Mouse (Mus musculus) limb, embryonic 14.5 days (tissue): ENCODE data around the gene Olfr959. TPM values are rescaled to one million over a fixed set of nuclear protein-coding genes. Genes with fewer than 3 reads are reported as not detected.

ENCODE experiments used
- ATAC-seq: fragments of 200-750 bp; cut with Nextera tagmentation; 2 replicates; pipeline ENCODE4 v1.8.0; 2017; ENCODE audit warnings: low read depth, moderate number of reproducible peaks, moderate TSS enrichment; ENCODE audit not compliant: low FRiP score
- DNase-seq: peaks from one replicate; pipeline ENCODE4 v3.0.0-alpha.2; 2015; ENCODE audit warnings: low spot score
- H3K27ac ChIP-seq: fragments of 300-500 bp; sonication (generic); replicated peaks from 2 replicates; pipeline ENCODE4 v1.5.1; 2014; ENCODE audit warnings: low read depth, mild to moderate bottlenecking, low read length, moderate library complexity, mixed read lengths
- H3K27me3 ChIP-seq: fragments of 300-500 bp; sonication (generic); 2 replicates; pipeline ENCODE4 v1.6.1; 2014; ENCODE audit warnings: low read length, mixed read lengths; ENCODE audit not compliant: control insufficient read depth, insufficient read depth
- H3K36me3 ChIP-seq: fragments of 300-500 bp; sonication (generic); 2 replicates; pipeline ENCODE4 v1.6.1; 2014; ENCODE audit warnings: mild to moderate bottlenecking, low read length, moderate library complexity, mixed read lengths; ENCODE audit not compliant: control insufficient read depth, insufficient read depth
- H3K4me1 ChIP-seq: fragments of 300-500 bp; sonication (generic); 2 replicates; pipeline ENCODE4 v1.6.1; 2014; ENCODE audit warnings: antibody characterized with exemption, low read length, mixed read lengths; ENCODE audit not compliant: control insufficient read depth, insufficient read depth
- H3K4me2 ChIP-seq: fragments of 300-500 bp; sonication (generic); replicated peaks from 2 replicates; pipeline ENCODE4 v1.6.1; 2014; ENCODE audit warnings: low read depth, mild to moderate bottlenecking, low read length, moderate library complexity; ENCODE audit not compliant: severe bottlenecking
- H3K4me3 ChIP-seq: fragments of 300-500 bp; sonication (generic); replicated peaks from 2 replicates; pipeline ENCODE4 v1.5.1; 2014; ENCODE audit warnings: low read length
- H3K9ac ChIP-seq: fragments of 300-500 bp; sonication (generic); 2 replicates; pipeline ENCODE4 v1.6.1; 2014; ENCODE audit warnings: mild to moderate bottlenecking, low read depth, low read length, moderate library complexity; ENCODE audit not compliant: severe bottlenecking
- H3K9me3 ChIP-seq: fragments of 300-500 bp; sonication (generic); 2 replicates; pipeline ENCODE4 v1.6.1; 2016; ENCODE audit warnings: low read length; ENCODE audit not compliant: control insufficient read depth
- POLR2A ChIP-seq: fragments of 200-500 bp; IDR thresholded peaks from 2 replicates; pipeline ENCODE4 v1.8.0; 2012; ENCODE audit warnings: inconsistent platforms, mild to moderate bottlenecking, moderate library complexity, borderline replicate concordance; ENCODE audit not compliant: insufficient read depth, insufficient read length; ENCODE audit errors: extremely low read depth
- WGBS: fragments of 180-500 bp; shearing (Covaris S2); extraction: QIAGEN DNeasy Blood & Tissue Kit; methylation state at CpG from one replicate; pipeline ENCODE4 v1.1.7; 2014; 5-methylcytosine and 5-hydroxymethylcytosine counted together
- polyA plus RNA-seq, 2 experiments: library from polyadenylated mRNA; depleted of rRNA in 1 of 2; stranded (reverse) in 1 of 2; unstranded in 1 of 2; fragments of >200 nt; fragmentation: Nextera tagmentation in 1 of 2; extraction: Ambion mirVana in 1 of 2; gene quantifications; 2 replicates each; pipeline versions ENCODE4 v1.2.1 to v1.2.3; 2012 to 2014

Gene Olfr959
- polyA plus RNA-seq, 2 experiments, result not detected

DNA sequence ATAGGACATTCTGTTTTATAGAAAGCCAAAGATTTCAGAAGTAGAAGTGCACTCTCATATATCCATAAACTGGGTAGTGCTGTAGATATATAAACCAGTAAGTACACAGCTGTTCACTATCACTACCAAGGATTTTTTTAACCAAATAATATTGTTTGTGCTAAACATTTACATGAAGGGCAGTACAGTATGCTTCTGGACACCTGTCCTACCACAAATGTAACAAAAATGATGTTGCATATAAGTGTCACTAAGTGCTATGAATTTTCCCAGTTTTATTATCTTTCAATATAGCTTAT lies 17.1 kb downstream of the Olfr959 start:
- H3K27ac ChIP-seq, result no peak overlapping the region
- no peaks in the 10 kb centered on the region for H3K9me3 ChIP-seq
- no peak overlapping the region for H3K4me2 ChIP-seq
- H3K4me3 ChIP-seq, result no peak overlapping the region
- no peak for ATAC-seq
- no peaks in the 10 kb centered on the region for H3K4me1 ChIP-seq
- H3K27me3 ChIP-seq, result no peaks in the 10 kb centered on the region
- no peak overlapping the region for H3K9ac ChIP-seq
- no peak for TF ChIP-seq POLR2A
- no peak for DNase-seq
- H3K36me3 ChIP-seq, result no peaks in the 10 kb centered on the region

GRCm38 (mm10) chr9:39557529-39558348 lies 17.6 kb downstream of the Olfr959 start:
- no peak for DNase-seq

GRCm38 (mm10) chr9:39553946-39554345 lies 21.4 kb downstream of the Olfr959 start, which contains the start of gene Olfr958:
Olfr958 (minus strand) TSS chr9:39554054.
- no peak within 1 kb of the TSS for H3K4me2 ChIP-seq
- no peak for TF ChIP-seq POLR2A
- no peaks in the 10 kb centered on the region for H3K4me1 ChIP-seq
- no peak within 1 kb of the TSS for H3K27ac ChIP-seq
- 45% methylated on average over 2 of the region's 2 CpGs for WGBS
- DNase-seq, result peak; percentile 17
- no peaks in the 10 kb centered on the region for H3K36me3 ChIP-seq
- no peak within 1 kb of the TSS for H3K4me3 ChIP-seq
- no peaks in the 10 kb centered on the region for H3K9me3 ChIP-seq
- ATAC-seq, result no peak
- H3K9ac ChIP-seq, result no peak within 1 kb of the TSS
- H3K27me3 ChIP-seq, result no peaks in the 10 kb centered on the region

More at GRCm38 (mm10) chr9:39557529-39558348, 17.6 kb downstream of the Olfr959 start:
- Histone ChIP-seq H3K4me2 (no peak overlapping the region), H3K36me3 (no peaks in the 10 kb centered on the region), H3K9me3 (no peaks in the 10 kb centered on the region), H3K27me3 (no peaks in the 10 kb centered on the region), H3K4me1 (no peaks in the 10 kb centered on the region), H3K4me3 (no peak overlapping the region), H3K27ac (no peak overlapping the region), H3K9ac (no peak overlapping the region)
- WGBS, result 53% methylated on average over 3 of the region's 3 CpGs
- ATAC-seq, result no peak
- no peak for TF ChIP-seq POLR2A

- Histone ChIP-seq H3K36me3 (no peaks in the 10 kb centered on the region), H3K4me3 (no peak overlapping the region), H3K9ac (no peak overlapping the region), H3K9me3 (no peaks in the 10 kb centered on the region), H3K4me2 (no peak overlapping the region), H3K27ac (no peak overlapping the region), H3K4me1 (no peaks in the 10 kb centered on the region), H3K27me3 (no peaks in the 10 kb centered on the region)
- no peak for TF ChIP-seq POLR2A
- no peak for ATAC-seq
- peak; percentile 48 for DNase-seq
- WGBS, result 72% methylated on average over 5 of the region's 5 CpGs
Measured at GRCm38 (mm10) chr9:39550806-39551205, 24.6 kb downstream of the Olfr959 start.

DNA sequence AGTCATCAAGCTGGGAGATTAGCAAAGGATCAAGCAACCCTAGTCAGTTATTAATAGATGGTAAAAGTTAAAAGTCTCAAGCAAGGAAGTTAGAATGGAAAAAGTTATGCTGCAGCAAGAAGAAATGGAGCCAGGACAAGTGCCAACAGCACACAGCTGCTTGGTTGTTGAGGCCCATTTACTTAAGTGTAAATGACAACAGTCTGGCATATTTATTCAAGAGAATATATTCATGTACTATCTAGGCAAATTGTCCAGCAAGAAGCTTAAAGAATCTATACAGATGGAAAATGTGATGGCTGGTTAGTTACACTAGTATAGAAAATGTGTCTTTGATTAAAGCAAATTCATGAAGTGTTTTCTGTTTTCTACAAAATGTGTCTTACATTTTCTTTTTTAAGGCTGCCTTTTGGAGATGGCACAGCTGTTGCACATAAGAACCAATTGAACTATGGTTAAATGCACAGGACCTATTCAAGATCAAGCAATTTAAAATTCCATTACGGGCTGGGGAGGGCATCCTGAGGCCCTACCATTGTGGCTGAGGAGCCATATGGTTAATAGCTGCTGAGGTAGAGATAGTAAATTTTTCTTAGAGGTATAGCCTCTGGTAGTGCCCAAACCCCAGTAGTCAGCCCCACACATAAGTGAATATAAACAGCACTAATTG lies 51.6 kb downstream of the Olfr959 start:
- ATAC-seq (no peak), DNase-seq (peak; percentile 43)

More for the DNA sequence above, 51.6 kb downstream of the Olfr959 start:
- no peaks in the 10 kb centered on the region for H3K4me1 ChIP-seq
- H3K36me3 ChIP-seq, result no peaks in the 10 kb centered on the region
- no peaks in the 10 kb centered on the region for H3K9me3 ChIP-seq
- no peak for TF ChIP-seq POLR2A
- no peak overlapping the region for H3K4me3 ChIP-seq
- 69% methylated on average over 1 of the region's 1 CpGs for WGBS
- H3K9ac ChIP-seq, result no peak overlapping the region
- no peak overlapping the region for H3K4me2 ChIP-seq
- H3K27ac ChIP-seq, result no peak overlapping the region
- no peaks in the 10 kb centered on the region for H3K27me3 ChIP-seq

Other genes with a start within 250 kb of the Olfr959 start
- not detected in 2 replicates for gene Olfr948, start 249.5 kb downstream of the Olfr959 start, polyA plus RNA-seq (2012; rRNA removed)
- not detected in 2 replicates for gene Olfr948, start 249.5 kb downstream of the Olfr959 start, polyA plus RNA-seq (2014; fragmentation: Nextera tagmentation; extraction: Ambion mirVana)
- not detected in 2 replicates for gene Olfr951, start 188.2 kb downstream of the Olfr959 start, polyA plus RNA-seq (2012; rRNA removed)
- not detected in 2 replicates for gene Olfr951, start 188.2 kb downstream of the Olfr959 start, polyA plus RNA-seq (2014; fragmentation: Nextera tagmentation; extraction: Ambion mirVana)
- gene Olfr952, start 148.4 kb downstream of the Olfr959 start, polyA plus RNA-seq (2012; rRNA removed), result not detected in 2 replicates
- gene Olfr952, start 148.4 kb downstream of the Olfr959 start, polyA plus RNA-seq (2014; fragmentation: Nextera tagmentation; extraction: Ambion mirVana), result not detected in 2 replicates
- not detected in 2 replicates for gene Olfr954, start 118.9 kb downstream of the Olfr959 start, polyA plus RNA-seq (2012; rRNA removed)
- gene Olfr954, start 118.9 kb downstream of the Olfr959 start, polyA plus RNA-seq (2014; fragmentation: Nextera tagmentation; extraction: Ambion mirVana), result not detected in 2 replicates
- not detected in 2 replicates for gene Olfr955, start 103.6 kb downstream of the Olfr959 start, polyA plus RNA-seq (2012; rRNA removed)
- not detected in 2 replicates for gene Olfr955, start 103.6 kb downstream of the Olfr959 start, polyA plus RNA-seq (2014; fragmentation: Nextera tagmentation; extraction: Ambion mirVana)
- gene Olfr44, start 81.6 kb downstream of the Olfr959 start, polyA plus RNA-seq (2012; rRNA removed), result not detected in 2 replicates
- not detected in 2 replicates for gene Olfr44, start 81.6 kb downstream of the Olfr959 start, polyA plus RNA-seq (2014; fragmentation: Nextera tagmentation; extraction: Ambion mirVana)
- gene Olfr957, start 59.8 kb downstream of the Olfr959 start, polyA plus RNA-seq (2012; rRNA removed), result 0.06 and 0.08 TPM in 2 replicates
- gene Olfr957, start 59.8 kb downstream of the Olfr959 start, polyA plus RNA-seq (2014; fragmentation: Nextera tagmentation; extraction: Ambion mirVana), result not detected in 2 replicates
- gene Olfr958, start 21.5 kb downstream of the Olfr959 start, polyA plus RNA-seq (2012; rRNA removed), result not detected in 2 replicates
- not detected in 2 replicates for gene Olfr958, start 21.5 kb downstream of the Olfr959 start, polyA plus RNA-seq (2014; fragmentation: Nextera tagmentation; extraction: Ambion mirVana)
- gene AW551984, start 28.8 kb upstream of the Olfr959 start, polyA plus RNA-seq (2012; rRNA removed), result 66.5 and 75.3 TPM in 2 replicates
- gene AW551984, start 28.8 kb upstream of the Olfr959 start, polyA plus RNA-seq (2014; fragmentation: Nextera tagmentation; extraction: Ambion mirVana), result 91.0 and 103 TPM in 2 replicates
- gene Olfr148, start 35.1 kb upstream of the Olfr959 start, polyA plus RNA-seq (2012; rRNA removed), result not detected in 2 replicates
- not detected in 2 replicates for gene Olfr148, start 35.1 kb upstream of the Olfr959 start, polyA plus RNA-seq (2014; fragmentation: Nextera tagmentation; extraction: Ambion mirVana)
- gene Olfr960, start 45.8 kb upstream of the Olfr959 start, polyA plus RNA-seq (2012; rRNA removed), result 0.10 TPM in 1 of 2 replicates, not detected in the other
- not detected in 2 replicates for gene Olfr960, start 45.8 kb upstream of the Olfr959 start, polyA plus RNA-seq (2014; fragmentation: Nextera tagmentation; extraction: Ambion mirVana)
- gene Olfr961, start 69.5 kb upstream of the Olfr959 start, polyA plus RNA-seq (2012; rRNA removed), result not detected in 2 replicates
- not detected in 2 replicates for gene Olfr961, start 69.5 kb upstream of the Olfr959 start, polyA plus RNA-seq (2014; fragmentation: Nextera tagmentation; extraction: Ambion mirVana)
- gene Olfr963, start 91.6 kb upstream of the Olfr959 start, polyA plus RNA-seq (2012; rRNA removed), result not detected in 2 replicates
- gene Olfr963, start 91.6 kb upstream of the Olfr959 start, polyA plus RNA-seq (2014; fragmentation: Nextera tagmentation; extraction: Ambion mirVana), result not detected in 2 replicates
- not detected in 2 replicates for gene Olfr149, start 131.5 kb upstream of the Olfr959 start, polyA plus RNA-seq (2012; rRNA removed)
- gene Olfr149, start 131.5 kb upstream of the Olfr959 start, polyA plus RNA-seq (2014; fragmentation: Nextera tagmentation; extraction: Ambion mirVana), result not detected in 2 replicates
- not detected in 2 replicates for gene Olfr965, start 135.8 kb upstream of the Olfr959 start, polyA plus RNA-seq (2012; rRNA removed)
- gene Olfr965, start 135.8 kb upstream of the Olfr959 start, polyA plus RNA-seq (2014; fragmentation: Nextera tagmentation; extraction: Ambion mirVana), result not detected in 2 replicates
- not detected in 2 replicates for gene Olfr150, start 155.4 kb upstream of the Olfr959 start, polyA plus RNA-seq (2012; rRNA removed)
- not detected in 2 replicates for gene Olfr150, start 155.4 kb upstream of the Olfr959 start, polyA plus RNA-seq (2014; fragmentation: Nextera tagmentation; extraction: Ambion mirVana)
- not detected in 2 replicates for gene Olfr967, start 170.7 kb upstream of the Olfr959 start, polyA plus RNA-seq (2012; rRNA removed)
- gene Olfr967, start 170.7 kb upstream of the Olfr959 start, polyA plus RNA-seq (2014; fragmentation: Nextera tagmentation; extraction: Ambion mirVana), result not detected in 2 replicates
- gene Olfr968, start 207.7 kb upstream of the Olfr959 start, polyA plus RNA-seq (2012; rRNA removed), result not detected in 2 replicates
- not detected in 2 replicates for gene Olfr968, start 207.7 kb upstream of the Olfr959 start, polyA plus RNA-seq (2014; fragmentation: Nextera tagmentation; extraction: Ambion mirVana)
- not detected in 2 replicates for gene Olfr969, start 215.4 kb upstream of the Olfr959 start, polyA plus RNA-seq (2012; rRNA removed)
- not detected in 2 replicates for gene Olfr969, start 215.4 kb upstream of the Olfr959 start, polyA plus RNA-seq (2014; fragmentation: Nextera tagmentation; extraction: Ambion mirVana)
- not detected in 2 replicates for gene Olfr970, start 233.3 kb upstream of the Olfr959 start, polyA plus RNA-seq (2012; rRNA removed)
- gene Olfr970, start 233.3 kb upstream of the Olfr959 start, polyA plus RNA-seq (2014; fragmentation: Nextera tagmentation; extraction: Ambion mirVana), result not detected in 2 replicates